Mouse (Mus musculus): ENCODE measurements around the gene Hoxa6.
A peak's percentile ranks its signal among the peaks of the same experiment; 100 is the strongest.

The Hoxa6 gene

DNA sequence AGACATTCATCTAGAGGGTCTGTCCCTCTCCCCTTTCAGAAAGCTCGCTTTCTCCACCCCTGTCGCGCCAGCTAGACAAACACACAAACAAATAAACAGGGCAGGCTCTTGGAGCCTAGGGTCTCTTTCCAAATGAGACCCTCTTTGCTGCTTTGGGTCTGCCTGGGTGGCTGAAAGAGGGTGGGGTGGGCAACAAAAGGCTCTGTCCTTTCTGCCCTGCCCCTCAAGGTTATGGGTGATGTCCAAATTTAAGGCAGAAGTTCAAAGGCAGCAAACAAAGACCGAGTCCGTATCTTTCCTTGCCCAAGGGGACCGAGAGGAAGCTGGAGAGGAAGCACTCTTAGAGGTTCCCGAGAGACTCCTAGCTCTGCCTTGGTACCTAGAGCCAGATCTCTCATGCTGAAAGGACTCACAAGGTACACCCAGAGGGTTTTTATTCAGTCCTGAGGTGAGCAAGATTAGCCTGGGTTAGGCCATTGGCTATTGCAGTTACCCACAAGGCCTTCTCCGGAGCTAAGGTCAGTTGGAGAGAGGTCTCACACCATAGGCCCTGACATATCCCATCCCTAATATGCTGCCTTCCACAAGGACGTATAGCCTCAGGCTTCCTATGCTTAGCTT lies 32.6 kb upstream of the Hoxa6 start:
- peak in 1 of 2 experiments; percentile 9 for DNase-seq (ENCODE audit: low spot score in 2 of 2)

DNA sequence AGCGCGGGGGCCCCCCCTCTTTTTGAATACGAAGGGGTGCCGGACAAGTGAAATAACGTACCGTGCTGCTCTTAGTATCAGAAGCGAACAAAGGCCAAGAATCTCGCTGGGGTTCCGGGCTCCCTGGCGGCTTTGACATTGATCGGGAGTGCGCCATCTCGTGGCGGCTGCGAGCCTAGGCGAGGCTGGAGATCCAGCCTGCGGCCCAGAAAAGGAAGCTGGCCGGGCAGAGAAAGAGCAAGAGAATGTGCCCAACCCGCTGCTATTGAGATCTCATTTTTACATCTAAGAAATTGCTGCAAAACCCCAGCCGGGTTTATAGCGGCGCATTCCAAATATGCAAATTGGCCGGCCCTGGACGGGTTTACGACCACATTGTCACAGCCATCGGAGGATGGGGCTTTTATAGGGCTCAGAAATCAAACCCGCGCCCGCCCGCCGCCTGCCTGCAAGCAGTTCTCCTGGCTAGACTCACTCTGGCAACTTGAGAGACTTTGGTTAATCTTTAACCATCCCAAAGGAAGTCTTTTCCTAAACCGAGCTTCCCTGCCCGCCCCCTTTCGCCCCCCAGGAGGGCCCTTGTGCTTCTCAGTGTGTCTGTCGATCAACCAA lies 32.0 kb upstream of the Hoxa6 start, which contains the start of gene Hoxa10:
Gene Hoxa10, minus strand, starts transcription at position 466 of the 612 bp plus-strand sequence.
- DNase-seq (ENCODE audit: low spot score in 2 of 2) = peak in 1 of 2 experiments; percentile 94

DNA sequence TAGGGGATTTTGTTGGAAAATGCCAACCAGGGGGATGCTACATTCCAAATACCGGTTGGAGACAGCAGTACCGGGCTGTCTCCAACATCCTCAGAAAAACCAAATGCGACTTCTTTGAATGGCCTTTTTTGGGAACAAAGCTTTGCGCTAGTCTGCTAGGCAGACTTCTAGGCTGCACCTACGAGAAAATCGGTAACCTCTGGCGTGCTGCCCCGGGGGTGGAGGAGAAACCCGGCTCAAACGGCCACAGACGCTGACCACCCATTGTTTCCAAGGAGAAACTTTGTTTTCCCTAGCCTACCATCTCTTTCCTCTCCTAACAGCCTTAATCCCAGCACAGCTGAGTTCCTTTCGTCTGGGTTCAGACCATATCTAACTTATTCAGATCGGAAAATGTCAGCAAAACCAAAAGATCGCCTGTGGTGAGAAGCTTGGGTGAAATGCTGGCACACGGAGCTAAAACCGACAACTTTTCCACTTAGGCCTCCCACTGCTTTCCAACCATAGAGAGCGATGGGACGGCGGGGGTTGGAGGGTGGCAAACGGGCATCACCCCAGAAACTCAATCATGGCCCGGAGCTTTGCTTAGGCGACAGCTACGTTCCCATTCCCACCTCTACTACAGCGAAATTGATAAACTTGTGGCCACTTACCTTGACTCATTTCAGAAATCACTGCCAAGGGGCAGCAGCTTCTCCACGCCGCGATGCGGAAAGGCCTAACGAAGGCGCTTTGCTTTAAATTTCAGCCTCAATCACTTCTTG lies 31.3 kb upstream of the Hoxa6 start:
- peak in 1 of 2 experiments; percentile 37 for DNase-seq (ENCODE audit: low spot score in 2 of 2)

DNA sequence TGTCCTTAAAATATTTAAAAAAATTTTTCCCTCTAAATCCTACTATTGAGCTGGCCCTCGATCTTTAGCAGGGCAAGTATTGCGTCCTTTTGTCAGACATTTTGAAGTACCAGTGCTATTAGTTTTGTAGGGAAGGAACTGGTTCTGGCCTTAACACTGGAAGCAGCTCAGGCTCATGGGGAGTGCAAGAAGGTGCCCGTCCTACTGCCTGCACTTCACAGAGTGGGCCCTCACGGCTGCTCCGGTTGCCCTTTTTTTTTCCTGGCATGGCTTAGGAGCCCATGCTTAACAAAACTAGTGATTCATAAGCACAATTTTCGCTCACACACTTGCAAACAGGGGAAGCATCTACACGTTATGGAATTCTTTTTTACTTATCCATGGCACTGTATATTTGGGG lies 30.5 kb upstream of the Hoxa6 start:
- peak in 1 of 2 experiments; percentile 18 for DNase-seq (ENCODE audit: low spot score in 2 of 2)

DNA sequence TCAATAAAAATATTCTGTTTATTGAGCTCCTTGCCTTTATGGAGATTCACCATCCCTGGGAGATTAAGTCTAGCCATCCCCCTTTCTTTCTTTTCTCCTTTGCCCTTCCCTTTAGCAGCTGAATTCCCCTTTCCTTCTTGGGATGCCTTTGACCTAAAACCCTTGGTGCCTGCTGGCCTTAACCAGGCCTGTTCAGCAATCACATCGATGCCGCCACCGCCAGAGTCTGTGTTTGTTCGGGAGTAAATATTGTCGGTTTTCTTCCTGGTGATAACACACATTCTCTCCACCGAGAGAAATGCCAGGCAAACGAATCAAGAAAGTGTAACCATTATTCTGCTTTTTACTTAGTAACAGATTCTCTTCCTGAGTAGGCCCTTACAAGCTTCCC lies 29.6 kb upstream of the Hoxa6 start:
- peak in 1 of 2 experiments; percentile 37 for DNase-seq (ENCODE audit: low spot score in 2 of 2)

DNA sequence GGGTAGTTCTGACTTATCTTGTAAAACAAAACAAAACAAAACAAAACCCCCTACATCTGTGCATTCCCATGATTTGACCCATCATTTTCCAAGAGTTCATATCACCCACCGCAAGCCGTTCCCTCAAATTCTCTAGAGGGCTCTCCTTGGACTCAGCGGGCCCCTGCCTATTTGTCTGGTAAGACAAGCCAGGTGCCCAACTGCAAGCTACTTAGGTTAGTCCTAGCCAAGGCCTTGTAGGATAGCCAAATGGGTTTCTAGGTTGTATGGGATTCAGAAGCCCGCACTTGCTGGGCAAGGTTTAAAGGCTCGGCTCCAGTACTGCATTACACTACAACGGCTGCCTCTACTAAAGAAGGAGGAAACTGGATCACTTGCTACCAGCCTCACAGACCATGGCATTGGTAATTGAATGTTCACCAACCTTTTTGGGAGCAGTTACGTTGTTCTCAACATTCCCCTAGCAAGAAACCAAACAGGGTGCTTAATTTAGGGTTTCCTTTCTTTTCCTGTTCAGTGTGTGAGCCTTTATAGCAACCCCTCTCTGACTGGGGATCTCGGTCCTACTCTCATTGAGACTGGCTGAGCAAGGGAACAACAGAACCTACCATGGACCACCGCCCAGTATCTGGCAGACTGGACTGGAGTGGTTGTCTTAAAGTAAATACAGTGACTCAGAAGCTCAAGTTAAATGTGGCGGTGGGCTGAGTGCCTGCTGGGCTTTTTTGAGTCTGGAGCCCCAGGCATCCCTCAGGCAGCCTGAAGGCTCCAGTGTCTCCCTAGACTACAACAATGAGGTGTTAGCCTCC lies 29.0 kb upstream of the Hoxa6 start:
- peak in 1 of 2 experiments; percentile 38 for DNase-seq (ENCODE audit: low spot score in 2 of 2)

DNA sequence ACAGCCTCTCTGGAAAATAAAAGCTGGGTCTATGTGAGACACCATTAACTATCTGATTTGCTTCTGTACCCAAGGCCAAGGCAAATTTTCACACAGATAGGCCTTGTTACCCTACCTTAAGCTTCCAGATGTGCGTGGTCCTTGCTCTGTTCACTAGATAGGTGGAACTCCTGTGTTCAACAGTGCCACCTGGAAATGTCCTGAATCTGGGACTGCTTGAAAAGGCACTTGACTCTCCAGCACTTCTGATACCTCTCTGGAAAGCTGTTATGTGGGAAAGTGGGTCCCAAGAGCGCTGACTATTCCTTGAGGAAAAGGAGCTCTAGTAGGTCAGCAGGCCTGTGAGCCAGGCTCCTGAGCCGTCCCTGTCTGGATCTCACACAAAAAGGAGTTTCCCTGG lies 28.3 kb upstream of the Hoxa6 start:
- peak in 1 of 2 experiments; percentile 29 for DNase-seq (ENCODE audit: low spot score in 2 of 2)

DNA sequence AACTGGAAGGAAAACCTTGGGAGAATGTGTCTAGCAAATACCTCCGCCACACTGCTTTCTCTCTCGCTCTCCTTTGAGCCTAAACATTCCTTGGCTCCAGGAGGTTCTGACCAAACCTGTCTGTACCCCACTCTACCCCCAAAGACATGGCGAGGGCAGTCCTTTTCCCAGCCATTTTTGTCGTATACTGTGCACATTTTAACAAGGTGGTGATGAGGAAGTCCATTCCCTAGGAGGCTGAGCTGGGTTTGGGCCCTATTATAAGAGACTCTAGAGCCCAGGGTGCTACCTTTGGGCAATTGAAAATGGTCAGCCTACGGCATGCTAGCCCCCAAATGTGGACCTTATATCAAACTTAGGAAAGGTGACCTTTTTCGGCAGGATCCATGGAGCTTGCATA lies 27.3 kb upstream of the Hoxa6 start:
- DNase-seq (ENCODE audit: low spot score in 2 of 2) = no peak

DNA sequence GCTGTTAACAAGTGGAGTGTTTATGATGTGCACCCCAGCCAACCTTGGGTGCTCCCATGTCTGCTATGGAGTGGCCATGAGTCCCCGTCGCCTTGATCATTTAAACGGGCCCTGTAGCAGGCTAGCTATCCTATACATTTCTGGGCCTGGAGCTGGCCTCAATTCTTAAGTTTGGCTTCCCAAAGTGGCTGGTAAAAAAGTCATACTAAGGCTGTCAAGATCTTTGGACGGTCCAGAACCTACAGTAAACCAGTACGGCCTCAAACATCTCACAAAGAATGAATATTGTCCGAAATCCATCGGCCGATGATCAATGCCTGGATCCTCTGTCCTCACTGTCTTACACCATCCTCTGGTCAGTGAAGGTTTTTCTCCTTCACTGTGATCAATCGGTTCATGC lies 26.7 kb upstream of the Hoxa6 start:
- DNase-seq (ENCODE audit: low spot score in 2 of 2) = peak in 1 of 2 experiments; percentile 3

DNA sequence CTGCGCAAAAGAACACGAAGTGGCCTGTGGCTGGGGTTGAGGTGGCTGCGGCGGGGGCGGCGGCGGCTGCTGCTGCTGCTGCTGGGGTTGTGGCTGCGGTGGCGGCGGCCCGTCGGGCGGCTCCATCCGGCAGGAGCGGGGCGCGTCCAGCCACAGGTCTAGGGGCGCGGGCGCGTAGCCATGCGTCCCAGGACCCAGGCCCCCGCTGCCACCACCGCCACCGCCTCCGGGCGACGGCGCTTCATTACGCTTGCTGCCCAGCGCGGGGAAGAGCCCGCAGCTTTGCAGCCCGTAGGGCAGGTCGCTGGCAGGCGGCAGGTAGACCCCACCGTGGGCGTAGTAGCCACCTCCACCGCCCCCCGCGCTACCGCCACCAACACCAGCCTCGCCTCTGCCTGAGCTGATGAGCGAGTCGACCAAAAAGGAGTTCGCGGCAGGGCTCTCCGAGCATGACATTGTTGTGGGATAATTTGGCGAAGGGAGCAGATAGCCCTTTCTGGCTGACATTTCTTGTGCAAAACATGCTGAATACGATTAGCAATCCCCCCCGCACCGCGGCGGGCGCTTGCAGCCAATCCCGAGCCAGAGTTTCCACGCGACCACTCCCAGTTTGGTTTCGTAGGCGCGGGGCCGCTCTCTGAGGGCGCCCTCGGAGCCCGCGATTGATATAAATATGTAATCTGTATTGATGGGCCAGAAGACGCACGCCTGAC lies 26.1 kb upstream of the Hoxa6 start:
- peak in 1 of 2 experiments; percentile 81 for DNase-seq (ENCODE audit: low spot score in 2 of 2)

DNA sequence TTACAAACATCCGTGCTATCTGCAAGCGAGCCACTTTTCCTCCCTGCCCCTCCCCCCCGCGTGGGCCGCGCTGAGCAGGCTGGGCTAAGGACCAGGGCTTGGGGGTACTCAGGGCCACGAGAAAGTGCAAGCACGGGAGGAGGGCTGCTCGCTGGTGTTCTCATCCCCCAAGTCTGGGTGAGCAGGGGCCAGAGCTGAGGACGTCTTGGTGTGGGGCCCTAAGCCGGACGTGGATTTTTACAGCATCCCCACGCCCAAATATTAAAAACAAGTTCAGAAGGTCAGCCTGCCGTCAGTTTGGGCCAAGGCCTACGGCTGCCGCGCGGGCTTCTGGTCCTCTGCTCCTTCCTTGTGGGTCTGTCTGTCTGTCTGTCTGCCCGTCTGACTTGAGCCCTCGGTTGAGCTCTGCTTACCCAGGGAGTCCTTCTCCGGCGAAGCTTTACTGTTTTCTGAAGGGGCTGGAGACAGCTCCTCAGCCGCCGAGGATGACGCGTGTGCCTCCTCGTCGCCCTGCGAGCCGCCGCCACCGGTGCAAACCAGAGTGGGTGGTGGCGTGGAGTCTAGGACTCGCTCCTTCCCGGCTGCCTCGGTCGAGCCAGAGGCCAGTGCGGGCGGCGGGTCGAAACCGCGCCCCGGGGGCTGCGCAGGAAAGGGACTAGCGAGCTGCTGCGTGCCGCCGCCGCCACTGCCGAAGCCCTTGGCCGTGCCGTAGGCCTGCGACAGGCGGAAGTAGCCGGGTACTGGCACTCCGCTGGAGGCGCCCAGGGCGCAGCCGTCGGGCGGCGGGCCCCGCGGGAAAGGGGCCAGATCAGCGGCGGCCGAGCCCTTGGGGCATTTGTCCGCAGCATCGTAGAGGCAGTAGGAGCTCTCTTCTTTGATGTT lies 25.3 kb upstream of the Hoxa6 start:
- peak in 1 of 2 experiments; percentile 86 for DNase-seq (ENCODE audit: low spot score in 2 of 2)

DNA sequence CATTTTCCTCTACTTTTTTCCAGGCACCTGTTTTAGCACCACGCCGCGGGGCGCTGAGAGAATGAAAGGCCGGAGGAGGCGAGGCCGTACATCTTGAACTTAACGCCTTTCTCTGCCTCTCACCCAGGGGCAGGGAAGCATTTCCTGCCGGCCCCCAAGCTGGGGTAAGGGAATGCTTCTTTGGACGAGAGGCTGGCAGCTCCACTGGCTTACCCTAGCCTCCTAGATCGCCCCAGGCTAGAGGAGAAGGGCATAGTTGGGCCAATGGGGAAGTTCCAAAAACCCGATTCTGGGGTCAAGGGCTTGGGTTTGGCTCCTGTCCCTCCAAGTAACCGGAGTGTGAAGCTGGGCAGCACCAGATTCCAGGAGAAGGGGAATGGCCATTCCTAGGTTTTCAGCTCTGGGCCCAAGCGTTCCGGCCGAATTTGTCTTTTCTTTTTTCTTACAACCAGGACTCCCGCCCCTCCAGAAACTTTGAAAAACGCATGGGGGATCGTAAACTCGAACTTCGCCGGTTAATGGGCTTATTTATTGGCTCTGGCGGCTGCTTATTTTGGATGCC lies 24.5 kb upstream of the Hoxa6 start:
- peak in 1 of 2 experiments; percentile 30 for DNase-seq (ENCODE audit: low spot score in 2 of 2)

DNA sequence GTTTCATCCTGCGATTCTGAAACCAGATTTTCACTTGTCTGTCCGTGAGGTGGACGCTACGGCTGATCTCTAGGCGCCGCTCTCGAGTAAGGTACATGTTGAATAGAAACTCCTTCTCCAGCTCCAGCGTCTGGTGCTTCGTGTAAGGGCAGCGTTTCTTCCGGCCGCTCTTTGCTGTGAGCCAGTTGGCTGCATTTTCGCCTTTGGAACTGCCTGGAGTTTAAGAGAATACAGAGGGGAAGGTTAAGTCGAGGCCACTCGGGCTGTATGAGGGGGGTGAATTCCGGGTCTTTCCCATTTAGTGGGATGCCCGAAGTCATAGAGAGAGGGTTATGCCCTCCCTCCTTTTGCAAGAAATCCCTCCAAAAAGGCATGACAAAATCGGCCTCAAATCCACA lies 24.0 kb upstream of the Hoxa6 start:
- peak in 1 of 2 experiments; percentile 55 for DNase-seq (ENCODE audit: low spot score in 2 of 2)

DNA sequence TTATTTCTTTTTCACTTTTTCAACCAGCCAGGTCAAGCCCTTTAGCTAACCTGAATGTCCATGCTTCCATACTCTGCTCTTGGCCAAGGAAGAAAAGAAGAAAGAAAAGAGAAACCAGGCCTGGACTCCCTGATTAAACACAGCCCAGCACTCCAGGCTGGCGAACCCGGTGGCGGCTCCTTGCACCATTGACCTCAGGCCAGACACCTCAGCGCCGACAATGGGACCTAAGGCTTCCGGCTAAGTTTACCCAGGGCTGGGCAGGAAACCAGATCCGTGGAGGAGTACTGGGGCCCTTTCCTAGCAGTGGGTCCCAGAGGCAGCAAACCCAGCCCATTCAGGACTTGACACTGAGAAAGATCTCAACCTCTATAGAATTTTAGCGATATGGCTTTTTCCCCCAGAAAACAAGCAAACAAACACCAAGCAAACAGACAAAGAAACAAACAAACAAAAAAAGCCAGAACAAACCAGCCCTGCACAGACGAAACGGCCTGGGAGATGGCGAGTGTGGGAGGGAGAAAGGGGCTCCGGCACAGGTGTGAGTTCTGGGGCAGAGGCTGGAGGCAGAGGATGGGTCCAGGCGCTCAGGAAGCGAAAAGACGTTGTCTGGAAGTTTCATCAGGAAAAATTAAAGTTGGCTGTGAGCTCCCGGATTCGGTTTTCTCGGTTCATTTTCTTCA lies 23.5 kb upstream of the Hoxa6 start:
- peak in 1 of 2 experiments; percentile 55 for DNase-seq (ENCODE audit: low spot score in 2 of 2)

DNA sequence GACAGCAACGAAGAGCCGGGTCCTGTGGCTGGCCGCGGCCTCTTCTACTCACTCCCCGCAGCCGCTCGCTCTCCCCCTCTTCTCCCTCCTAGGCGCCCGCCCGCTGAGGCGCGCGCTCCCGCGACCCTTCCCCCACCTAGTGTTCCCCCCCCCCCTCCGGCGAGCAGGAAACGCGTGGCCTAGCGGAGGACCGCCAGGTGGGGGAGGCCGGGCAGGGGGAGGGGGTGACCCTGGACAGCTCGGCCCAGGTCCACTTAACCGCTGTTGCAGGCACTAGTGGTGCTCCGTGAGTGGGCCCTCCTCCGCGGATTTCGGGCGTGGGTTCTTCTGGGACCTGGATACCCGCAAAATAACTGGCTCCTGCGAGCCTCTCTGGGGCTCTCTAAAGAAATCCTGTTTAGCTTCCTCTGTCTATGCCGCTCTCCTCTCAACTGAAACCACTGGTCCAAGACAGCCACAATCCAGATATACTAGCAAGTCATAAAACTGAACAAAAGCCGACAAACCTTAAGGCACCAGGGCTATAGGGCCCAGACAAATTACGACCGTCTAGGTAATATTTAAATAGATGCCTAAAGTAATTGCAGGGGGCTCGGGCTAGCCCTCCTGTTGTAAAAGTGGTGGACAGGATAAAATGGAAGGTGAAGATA lies 22.1 kb upstream of the Hoxa6 start, which contains the start of gene Hoxa9:
Gene Hoxa9, minus strand, starts transcription at position 574 of the 650 bp plus-strand sequence.
- DNase-seq (ENCODE audit: low spot score in 2 of 2) = peak in 1 of 2 experiments; percentile 59

DNA sequence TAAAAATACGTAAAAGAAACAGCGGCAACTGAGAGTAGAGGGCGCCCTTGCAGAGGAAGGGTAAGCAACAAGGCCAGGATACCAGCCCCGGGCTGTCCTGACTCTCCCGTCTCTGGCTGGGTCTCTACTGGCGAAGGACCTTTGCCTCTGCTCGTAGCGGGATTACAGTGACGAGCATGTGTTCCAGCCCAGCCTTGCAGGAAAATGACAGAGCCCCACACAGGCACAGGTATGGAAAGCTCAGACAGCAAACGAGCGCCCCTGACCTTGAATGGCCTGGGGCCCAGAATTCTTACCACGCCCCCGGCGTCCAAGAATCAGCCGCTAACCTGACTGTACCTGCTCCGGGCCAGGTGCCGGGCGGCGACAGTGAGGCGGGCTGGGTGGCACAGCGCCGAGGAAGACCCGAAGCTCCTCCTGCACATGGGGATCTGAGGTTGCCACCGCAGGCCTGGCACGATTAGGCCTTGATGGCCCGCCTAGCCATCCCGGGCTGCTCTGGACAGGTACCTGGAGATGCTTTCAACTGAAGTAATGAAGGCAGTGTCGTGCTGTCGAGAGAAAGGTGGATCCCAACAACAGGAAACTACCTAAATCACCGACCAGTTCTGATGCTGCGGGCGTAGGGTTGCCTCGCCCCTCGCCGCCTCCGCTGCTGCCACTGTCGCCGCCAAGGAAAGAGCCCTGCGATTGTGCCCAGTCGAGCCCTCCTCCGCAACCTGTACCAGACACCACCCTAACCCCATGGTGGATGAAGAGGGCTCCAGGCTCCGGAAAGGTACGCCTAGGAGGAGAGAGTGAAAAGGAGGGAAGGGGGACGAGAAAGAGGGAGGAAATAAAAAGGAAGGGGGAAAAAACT lies 21.3 kb upstream of the Hoxa6 start:
- peak in 1 of 2 experiments; percentile 71 for DNase-seq (ENCODE audit: low spot score in 2 of 2)

Data from urinary bladder, postnatal 36 days (tissue).